Mouse (Mus musculus) lung, adult 2 months (tissue): ENCODE measurements around the gene Mettl21e.

Experiments
- CTCF ChIP-seq: fragments of 200-500 bp; IDR thresholded peaks from 2 replicates; pipeline ENCODE4 v1.5.1; 2011; ENCODE audit warnings: mild to moderate bottlenecking, low read length, control low read depth; ENCODE audit not compliant: insufficient read depth
- POLR2A ChIP-seq: fragments of 200-500 bp; IDR thresholded peaks from 2 replicates; pipeline ENCODE4 v1.6.1; 2011; ENCODE audit warnings: low read depth, mild to moderate bottlenecking, control low read depth, low read length, borderline replicate concordance; ENCODE audit errors: extremely low read depth

GRCm38 (mm10) chr1:44218876-44219275 lies at the start of gene Mettl21e:
- TF ChIP-seq CTCF = no peak
- no peak for TF ChIP-seq POLR2A
